Mouse (Mus musculus): ENCODE measurements at regions not wholly inside any gene's neighbourhood (a gene's known extent, or its start where the extent isn't known, plus 50 kb on each side); places are given as distances from the start of the nearest gene placed in this dataset.

DNA sequence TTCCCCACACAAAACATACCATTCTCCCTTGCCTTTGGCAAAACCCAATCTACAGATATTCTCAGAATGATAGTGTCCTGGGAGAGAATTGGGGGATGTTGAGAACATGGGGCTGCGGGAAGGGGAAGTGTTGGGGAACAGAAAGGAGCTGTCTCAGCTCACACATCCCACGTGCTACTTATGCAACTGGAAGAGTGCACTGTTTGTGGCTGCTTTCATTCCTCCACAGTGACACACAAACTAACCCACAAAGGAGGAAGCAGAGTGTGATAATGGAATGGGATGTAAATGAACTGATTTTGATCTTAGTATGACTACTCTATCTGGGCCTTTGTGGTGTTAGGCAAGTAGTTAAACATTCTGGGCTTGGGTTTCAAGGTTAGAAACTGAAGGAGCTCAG is 317.3 kb upstream of the Epha4 start:
- no peaks in the 10 kb centered on the region for H3K9me3 ChIP-seq (ENCODE audit: control insufficient read depth, low read length)
- H3K4me2 ChIP-seq (ENCODE audit: low read depth, low read length) = no peak overlapping the region
- no peaks in the 10 kb centered on the region for H3K4me1 ChIP-seq (replicated peaks; ENCODE audit: control insufficient read depth, insufficient read depth, low read length)
- WGBS = 36% methylated on average over 2 of the region's 2 CpGs
- H3K36me3 ChIP-seq (ENCODE audit: control insufficient read depth, insufficient read depth, low read length) = no peaks in the 10 kb centered on the region
- H3K27ac ChIP-seq (ENCODE audit: low read length) = no peak overlapping the region
- no peak overlapping the region for H3K4me3 ChIP-seq (ENCODE audit: low read length)
- no peak overlapping the region for H3K9ac ChIP-seq (ENCODE audit: low read length)
- no peak for ATAC-seq (ENCODE audit: low read depth)
- no peaks in the 10 kb centered on the region for H3K27me3 ChIP-seq (ENCODE audit: control insufficient read depth, insufficient read depth, low read depth, low read length)

- H3K36me3 ChIP-seq (ENCODE audit: control insufficient read depth, insufficient read depth, low read length) = no peaks in the 10 kb centered on the region
- WGBS = 52% methylated on average over 5 of the region's 5 CpGs
- H3K4me1 ChIP-seq (replicated peaks; ENCODE audit: control insufficient read depth, insufficient read depth, low read length) = peaks cover 3% of the 10 kb centered on the region; the same call in 1 of the 2 replicates
- H3K27ac ChIP-seq (ENCODE audit: low read length) = no peak overlapping the region
- ATAC-seq (ENCODE audit: low read depth) = no peak
- no peak overlapping the region for H3K4me3 ChIP-seq (ENCODE audit: low read length)
- no peaks in the 10 kb centered on the region for H3K27me3 ChIP-seq (ENCODE audit: control insufficient read depth, insufficient read depth, low read depth, low read length)
- no peak overlapping the region for H3K4me2 ChIP-seq (ENCODE audit: low read depth, low read length)
- no peak overlapping the region for H3K9ac ChIP-seq (ENCODE audit: low read length)
- no peaks in the 10 kb centered on the region for H3K9me3 ChIP-seq (ENCODE audit: control insufficient read depth, low read length)
Observed at GRCm38 (mm10) chr1:77824716-77825387, 310.0 kb upstream of the Epha4 start.

GRCm38 (mm10) chr1:77823801-77824687 is 309.2 kb upstream of the Epha4 start:
- Histone ChIP-seq H3K4me3 (ENCODE audit: low read length) (no peak overlapping the region), H3K4me1 (replicated peaks; ENCODE audit: control insufficient read depth, insufficient read depth, low read length) (peaks cover 3% of the 10 kb centered on the region; the same call in 1 of the 2 replicates), H3K4me2 (ENCODE audit: low read depth, low read length) (0 out of 2 replicates have a peak overlapping the region, but pooled peaks have one; percentile 16), H3K9ac (ENCODE audit: low read length) (no peak overlapping the region), H3K27ac (ENCODE audit: low read length) (no peak overlapping the region), H3K9me3 (ENCODE audit: control insufficient read depth, low read length) (no peaks in the 10 kb centered on the region), H3K27me3 (ENCODE audit: control insufficient read depth, insufficient read depth, low read depth, low read length) (no peaks in the 10 kb centered on the region), H3K36me3 (ENCODE audit: control insufficient read depth, insufficient read depth, low read length) (no peaks in the 10 kb centered on the region)
- peak; percentile 88 for ATAC-seq (ENCODE audit: low read depth)
- 27% methylated on average over 10 of the region's 10 CpGs for WGBS

DNA sequence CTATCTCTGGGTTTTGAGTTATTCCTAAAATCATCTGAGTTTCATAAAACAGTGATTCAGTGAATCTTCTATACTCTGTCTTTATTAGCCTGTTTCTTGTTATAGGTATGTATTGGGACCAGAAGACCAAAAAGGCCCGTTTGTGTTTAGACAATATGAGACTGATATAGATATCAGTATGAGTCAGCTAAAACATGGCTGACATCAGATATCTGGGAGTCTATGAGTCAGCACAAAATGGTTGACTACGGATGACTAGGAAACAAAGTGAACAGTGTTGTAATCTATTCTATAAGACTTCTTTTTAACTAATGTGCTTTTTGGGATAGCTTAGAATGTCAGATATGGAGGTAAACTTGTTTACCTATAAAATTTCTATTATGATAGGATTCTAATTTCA is 305.2 kb upstream of the Epha4 start:
- no peak for ATAC-seq (ENCODE audit: low read depth)
- Histone ChIP-seq H3K27ac (ENCODE audit: low read length) (no peak overlapping the region), H3K4me2 (ENCODE audit: low read depth, low read length) (no peak overlapping the region), H3K4me1 (replicated peaks; ENCODE audit: control insufficient read depth, insufficient read depth, low read length) (peaks cover 3% of the 10 kb centered on the region; the same call in 1 of the 2 replicates), H3K9me3 (ENCODE audit: control insufficient read depth, low read length) (no peaks in the 10 kb centered on the region), H3K9ac (ENCODE audit: low read length) (no peak overlapping the region), H3K36me3 (ENCODE audit: control insufficient read depth, insufficient read depth, low read length) (no peaks in the 10 kb centered on the region), H3K27me3 (ENCODE audit: control insufficient read depth, insufficient read depth, low read depth, low read length) (no peaks in the 10 kb centered on the region), H3K4me3 (ENCODE audit: low read length) (no peak overlapping the region)
- 67% methylated on average over 2 of the region's 2 CpGs for WGBS

GRCm38 (mm10) chr1:77815451-77815850 is 300.6 kb upstream of the Epha4 start:
- no peak overlapping the region for H3K9ac ChIP-seq (ENCODE audit: low read length)
- no peak for ATAC-seq (ENCODE audit: low read depth)
- 76% methylated on average over 4 of the region's 4 CpGs for WGBS
- H3K4me1 ChIP-seq (replicated peaks; ENCODE audit: control insufficient read depth, insufficient read depth, low read length) = no peaks in the 10 kb centered on the region
- H3K27ac ChIP-seq (ENCODE audit: low read length) = no peak overlapping the region
- no peaks in the 10 kb centered on the region for H3K27me3 ChIP-seq (ENCODE audit: control insufficient read depth, insufficient read depth, low read depth, low read length)
- no peaks in the 10 kb centered on the region for H3K9me3 ChIP-seq (ENCODE audit: control insufficient read depth, low read length)
- no peaks in the 10 kb centered on the region for H3K36me3 ChIP-seq (ENCODE audit: control insufficient read depth, insufficient read depth, low read length)
- H3K4me2 ChIP-seq (ENCODE audit: low read depth, low read length) = no peak overlapping the region
- no peak overlapping the region for H3K4me3 ChIP-seq (ENCODE audit: low read length)

DNA sequence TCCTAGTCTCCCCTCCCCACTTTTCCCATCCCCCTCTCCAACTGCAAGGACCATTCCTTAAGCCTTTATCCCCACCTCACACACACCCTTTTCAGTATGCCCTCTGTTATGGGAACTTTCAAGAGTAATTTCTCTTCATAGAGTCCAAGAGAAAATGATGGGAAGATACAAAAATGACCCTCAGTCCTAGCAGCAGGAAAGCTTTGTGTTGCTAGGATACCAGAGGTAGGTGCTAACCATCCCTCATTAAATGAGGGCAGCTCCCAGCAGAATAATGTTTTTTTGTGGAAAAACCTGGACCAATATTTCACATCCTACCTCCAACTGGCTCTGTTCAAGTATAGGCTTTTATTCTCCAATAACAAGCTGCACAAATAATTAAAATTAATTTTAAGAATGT is 296.7 kb upstream of the Epha4 start:
- no peak overlapping the region for H3K4me3 ChIP-seq (ENCODE audit: low read length)
- no peak for ATAC-seq (ENCODE audit: low read depth)
- no peaks in the 10 kb centered on the region for H3K9me3 ChIP-seq (ENCODE audit: control insufficient read depth, low read length)
- no peaks in the 10 kb centered on the region for H3K27me3 ChIP-seq (ENCODE audit: control insufficient read depth, insufficient read depth, low read depth, low read length)
- H3K9ac ChIP-seq (ENCODE audit: low read length) = no peak overlapping the region
- no peaks in the 10 kb centered on the region for H3K4me1 ChIP-seq (replicated peaks; ENCODE audit: control insufficient read depth, insufficient read depth, low read length)
- H3K27ac ChIP-seq (ENCODE audit: low read length) = no peak overlapping the region
- no peak overlapping the region for H3K4me2 ChIP-seq (ENCODE audit: low read depth, low read length)
- H3K36me3 ChIP-seq (ENCODE audit: control insufficient read depth, insufficient read depth, low read length) = no peaks in the 10 kb centered on the region

DNA sequence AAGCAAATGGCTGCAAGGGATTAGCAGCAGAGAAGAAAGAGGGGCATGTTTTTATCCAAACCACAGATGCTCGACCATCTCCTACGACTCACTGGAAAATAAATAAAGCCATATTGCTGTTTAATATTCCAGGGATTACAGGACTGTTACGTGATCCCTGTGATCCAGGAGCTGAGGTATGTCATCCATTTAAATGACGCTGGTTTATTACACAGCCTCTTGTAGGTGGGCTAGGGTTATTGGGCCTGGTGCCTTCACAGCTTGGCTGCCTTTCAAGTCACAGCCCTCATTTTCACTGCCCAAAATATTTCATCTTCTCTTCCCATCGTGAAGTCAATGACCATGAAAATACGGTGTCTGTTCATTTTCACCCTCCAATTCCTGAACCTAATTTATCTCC is 276.1 kb upstream of the Epha4 start:
- Histone ChIP-seq H3K4me3 (ENCODE audit: low read length) (no peak overlapping the region), H3K27ac (ENCODE audit: low read length) (no peak overlapping the region), H3K4me2 (ENCODE audit: low read depth, low read length) (no peak overlapping the region), H3K27me3 (ENCODE audit: control insufficient read depth, insufficient read depth, low read depth, low read length) (no peaks in the 10 kb centered on the region), H3K36me3 (ENCODE audit: control insufficient read depth, insufficient read depth, low read length) (no peaks in the 10 kb centered on the region), H3K9ac (ENCODE audit: low read length) (no peak overlapping the region), H3K4me1 (replicated peaks; ENCODE audit: control insufficient read depth, insufficient read depth, low read length) (no peaks in the 10 kb centered on the region), H3K9me3 (ENCODE audit: control insufficient read depth, low read length) (no peaks in the 10 kb centered on the region)
- no peak for ATAC-seq (ENCODE audit: low read depth)
- WGBS = 64% methylated on average over 6 of the region's 6 CpGs

GRCm38 (mm10) chr1:77754326-77754725 is 239.4 kb upstream of the Epha4 start:
- WGBS = 82% methylated on average over 3 of the region's 3 CpGs
- ATAC-seq (ENCODE audit: low read depth) = no peak
- no peak overlapping the region for H3K4me2 ChIP-seq (ENCODE audit: low read depth, low read length)
- no peaks in the 10 kb centered on the region for H3K4me1 ChIP-seq (replicated peaks; ENCODE audit: control insufficient read depth, insufficient read depth, low read length)
- no peaks in the 10 kb centered on the region for H3K27me3 ChIP-seq (ENCODE audit: control insufficient read depth, insufficient read depth, low read depth, low read length)
- peaks cover 3% of the 10 kb centered on the region; the same call in 1 of the 2 replicates for H3K9me3 ChIP-seq (ENCODE audit: control insufficient read depth, low read length)
- H3K4me3 ChIP-seq (ENCODE audit: low read length) = no peak overlapping the region
- H3K9ac ChIP-seq (ENCODE audit: low read length) = no peak overlapping the region
- H3K27ac ChIP-seq (ENCODE audit: low read length) = no peak overlapping the region
- H3K36me3 ChIP-seq (ENCODE audit: control insufficient read depth, insufficient read depth, low read length) = no peaks in the 10 kb centered on the region

Measured in lung, embryonic 16.5 days (tissue).